Mouse (Mus musculus): ENCODE measurements around the gene Tsen2.

The Tsen2 gene

GRCm38 (mm10) chr6:115538645-115539429, 5.6 kb upstream of the Tsen2 start:
- peak; percentile 76 for DNase-seq (ENCODE audit: extremely low read depth, insufficient read length, low spot score)

GRCm38 (mm10) chr6:115541676-115542275, 2.7 kb upstream of the Tsen2 start:
- peak; percentile 70 for DNase-seq (ENCODE audit: extremely low read depth, insufficient read length, low spot score)

- DNase-seq (ENCODE audit: extremely low read depth, insufficient read length, low spot score): no peak
These were observed 2.1 kb upstream of the Tsen2 start for GRCm38 (mm10) chr6:115542341-115542740.

GRCm38 (mm10) chr6:115546276-115546675, 1.8 kb downstream of the Tsen2 start:
- no peak for DNase-seq (ENCODE audit: extremely low read depth, insufficient read length, low spot score)

GRCm38 (mm10) chr6:115555485-115555884, 11.0 kb downstream of the Tsen2 start:
- no peak for DNase-seq (ENCODE audit: extremely low read depth, insufficient read length, low spot score)

GRCm38 (mm10) chr6:115558176-115558575, 13.7 kb downstream of the Tsen2 start:
- DNase-seq (ENCODE audit: extremely low read depth, insufficient read length, low spot score): no peak

GRCm38 (mm10) chr6:115559651-115560632, 15.5 kb downstream of the Tsen2 start:
- no peak for DNase-seq (ENCODE audit: extremely low read depth, insufficient read length, low spot score)

GRCm38 (mm10) chr6:115565479-115566045, 21.1 kb downstream of the Tsen2 start:
- DNase-seq (ENCODE audit: extremely low read depth, insufficient read length, low spot score): no peak

GRCm38 (mm10) chr6:115574171-115574570, 29.7 kb downstream of the Tsen2 start:
- no peak for DNase-seq (ENCODE audit: extremely low read depth, insufficient read length, low spot score)

GRCm38 (mm10) chr6:115577407-115577806, 32.9 kb downstream of the Tsen2 start:
- DNase-seq (ENCODE audit: extremely low read depth, insufficient read length, low spot score): no peak

- DNase-seq (ENCODE audit: extremely low read depth, insufficient read length, low spot score): no peak
These were observed 33.5 kb downstream of the Tsen2 start for GRCm38 (mm10) chr6:115577941-115578340.

- DNase-seq (ENCODE audit: extremely low read depth, insufficient read length, low spot score): no peak
These were observed 36.3 kb downstream of the Tsen2 start for GRCm38 (mm10) chr6:115580810-115581209.

- no peak for DNase-seq (ENCODE audit: extremely low read depth, insufficient read length, low spot score)
These were observed 38.1 kb downstream of the Tsen2 start for GRCm38 (mm10) chr6:115582328-115583115.

- DNase-seq (ENCODE audit: extremely low read depth, insufficient read length, low spot score): peak; percentile 64
These were observed 39.1 kb downstream of the Tsen2 start for GRCm38 (mm10) chr6:115583430-115584125.

- DNase-seq (ENCODE audit: extremely low read depth, insufficient read length, low spot score): no peak
These were observed 39.7 kb downstream of the Tsen2 start for GRCm38 (mm10) chr6:115584176-115584575.

- DNase-seq (ENCODE audit: extremely low read depth, insufficient read length, low spot score): no peak
These were observed 41.9 kb downstream of the Tsen2 start for GRCm38 (mm10) chr6:115586321-115586720.

GRCm38 (mm10) chr6:115591692-115592359, 47.4 kb downstream of the Tsen2 start:
- no peak for DNase-seq (ENCODE audit: extremely low read depth, insufficient read length, low spot score)

GRCm38 (mm10) chr6:115592458-115592857, 48.0 kb downstream of the Tsen2 start, which contains the start of gene Mkrn2os:
Gene Mkrn2os, minus strand, starts transcription at chr6:115592576.
- DNase-seq (ENCODE audit: extremely low read depth, insufficient read length, low spot score): no peak

- no peak for DNase-seq (ENCODE audit: extremely low read depth, insufficient read length, low spot score)
These were observed 48.8 kb downstream of the Tsen2 start for GRCm38 (mm10) chr6:115593252-115593651.
